Mouse (Mus musculus) brain, embryonic 14.5 days (tissue): ENCODE measurements at regions not wholly inside any gene's neighbourhood (a gene's known extent, or its start where the extent isn't known, plus 50 kb on each side); places are given as distances from the start of the nearest gene placed in this dataset.
A peak's percentile ranks its signal among the peaks of the same experiment; 100 is the strongest.

Experiments
- CTCF ChIP-seq: fragments of 200-500 bp; IDR thresholded peaks from 2 replicates; pipeline ENCODE4 v1.5.1; 2012; ENCODE audit warnings: inconsistent platforms, mild to moderate bottlenecking, moderate library complexity, borderline replicate concordance; ENCODE audit not compliant: insufficient read depth, insufficient read length; ENCODE audit errors: extremely low read depth
- POLR2A ChIP-seq: fragments of 200-500 bp; IDR thresholded peaks from 2 replicates; pipeline ENCODE4 v1.6.1; 2012; ENCODE audit warnings: mild to moderate bottlenecking, inconsistent platforms, borderline replicate concordance; ENCODE audit not compliant: poor library complexity, insufficient read depth, insufficient read length, severe bottlenecking; ENCODE audit errors: extremely low read depth

DNA sequence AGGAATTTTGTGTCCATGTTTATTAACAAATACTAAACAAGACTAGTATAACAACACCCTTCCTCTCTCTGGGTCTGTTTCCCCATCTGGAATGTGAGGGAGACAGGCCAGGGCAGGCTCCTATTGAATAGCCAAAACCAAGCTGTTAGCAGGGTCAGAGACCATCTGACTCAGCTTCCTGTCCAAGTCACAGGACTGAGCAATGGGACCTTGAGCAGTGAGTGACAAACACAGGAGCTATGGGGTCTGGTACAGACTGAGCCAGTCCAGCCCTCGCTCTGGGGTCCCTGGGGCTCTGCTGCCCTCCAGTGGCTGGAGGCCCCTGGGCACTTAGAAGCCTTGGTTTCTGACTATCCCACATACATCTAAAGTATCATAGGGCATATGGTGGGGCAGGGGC is 134.4 kb downstream of the Hmg20a start:
- TF ChIP-seq CTCF (peak; percentile 82), POLR2A (no peak)
